Mouse (Mus musculus) ES-Bruce4 (cell line): ENCODE data around the gene Arhgap6.

Source experiments
- EP300 ChIP-seq: IDR thresholded peaks from 2 replicates; pipeline ENCODE4 v1.6.1; 2011; ENCODE audit warnings: low read depth, low read length; ENCODE audit not compliant: insufficient read depth
- POLR2A ChIP-seq: IDR thresholded peaks from one replicate; pipeline ENCODE4 v1.8.1; 2011; ENCODE audit warnings: low read length; ENCODE audit not compliant: insufficient read depth

- TF ChIP-seq POLR2A (no peak), EP300 (no peak)
Measured at GRCm38 (mm10) chrX:169085871-169086270, 291.0 kb downstream of the Arhgap6 start.
